In genomic region chr19:21227131-21227530, GRCm38 (mm10) we compare ENCODE assay signal across 10 mouse cellular contexts. TPM values are rescaled to one million over a fixed set of nuclear protein-coding genes. Genes with fewer than 3 reads are reported as not detected.
A peak's percentile ranks its signal among the peaks of the same experiment; 100 is the strongest.
DNase-seq lines count a peak whose midpoint lies in the region; ATAC-seq and TF ChIP-seq lines count a peak whose summit lies in the region.
"Had no signal": no experiment of that assay in that cellular context is flagged by ENCODE, and none has a peak within 500 bp of the region (broad histone marks: within the 10 kb centered on the region; RNA-seq: fewer than 3 reads in every experiment).

No protein-coding gene starts in this region.

- H3K36me3 ChIP-seq in heart, adult 2 months (ENCODE audit: control insufficient read depth, insufficient read depth, low read length): no peaks in the 10 kb centered on the region
- no peaks in the 10 kb centered on the region for H3K36me3 ChIP-seq in heart, embryonic 11.5 days (ENCODE audit: control insufficient read depth, insufficient read depth, low read length)
- no peaks in the 10 kb centered on the region for H3K36me3 ChIP-seq in C2C12 (ENCODE audit: control insufficient read depth, insufficient read depth)
- H3K36me3 ChIP-seq in forebrain, embryonic 15.5 days: no peaks in the 10 kb centered on the region
- no peaks in the 10 kb centered on the region for H3K36me3 ChIP-seq in hindbrain, embryonic 16.5 days (ENCODE audit: control insufficient read depth, insufficient read depth, low read length)
- H3K36me3 ChIP-seq: embryonic facial prominence, embryonic 12.5 days; neural tube, embryonic 12.5 days had no signal

- H3K4me1 ChIP-seq in heart, adult 2 months (ENCODE audit: control insufficient read depth, insufficient read depth, low read length): no peaks in the 10 kb centered on the region
- no peaks in the 10 kb centered on the region for H3K4me1 ChIP-seq in heart, embryonic 11.5 days (ENCODE audit: control insufficient read depth, insufficient read depth, low read length)
- no peaks in the 10 kb centered on the region for H3K4me1 ChIP-seq in forebrain, embryonic 15.5 days
- H3K4me1 ChIP-seq in hindbrain, embryonic 16.5 days (ENCODE audit: control insufficient read depth, insufficient read depth, low read depth, low read length): no peaks in the 10 kb centered on the region
- H3K4me1 ChIP-seq: embryonic facial prominence, embryonic 12.5 days; neural tube, embryonic 12.5 days had no signal

- H3K79me2 ChIP-seq in heart, adult 2 months (replicated peaks; ENCODE audit: control insufficient read depth, insufficient read depth, low read length): no peaks in the 10 kb centered on the region
- no peaks in the 10 kb centered on the region for H3K79me2 ChIP-seq in C2C12 (ENCODE audit: control insufficient read depth, insufficient read depth)

- no peak for TF ChIP-seq POLR2A in heart, adult 2 months (IDR thresholded peaks at IDR 0.05; ENCODE audit: insufficient read depth, low read depth, low read length)

- no peaks in the 10 kb centered on the region for H3K27me3 ChIP-seq in heart, adult 2 months (ENCODE audit: control insufficient read depth, insufficient read depth, low read length)
- no peaks in the 10 kb centered on the region for H3K27me3 ChIP-seq in heart, embryonic 11.5 days (ENCODE audit: control insufficient read depth, insufficient read depth, low read length)
- no peaks in the 10 kb centered on the region for H3K27me3 ChIP-seq in C2C12 (ENCODE audit: control insufficient read depth, insufficient read depth, insufficient read length)
- no peaks in the 10 kb centered on the region for H3K27me3 ChIP-seq in forebrain, embryonic 15.5 days
- H3K27me3 ChIP-seq in hindbrain, embryonic 16.5 days (replicated peaks; ENCODE audit: control insufficient read depth, insufficient read depth, low read length): no peaks in the 10 kb centered on the region
- H3K27me3 ChIP-seq: embryonic facial prominence, embryonic 12.5 days; neural tube, embryonic 12.5 days had no signal

- WGBS in heart, adult 2 months: 54% methylated on average over 4 of the region's 4 CpGs
- WGBS in heart, embryonic 11.5 days (ENCODE audit: insufficient replicate concordance): 74% methylated on average over 4 of the region's 4 CpGs
- WGBS in forebrain, embryonic 15.5 days: 62% methylated on average over 4 of the region's 4 CpGs
- 67% methylated on average over 4 of the region's 4 CpGs for WGBS in hindbrain, embryonic 16.5 days

- intact Hi-C loops in heart, adult 2 months (cut with DNase I): no loop called here

- DNase-seq in heart, adult 2 months: peak; percentile 17 to 28
- peak; percentile 12 to 23 for DNase-seq in cerebellum, postnatal 36 days
- peak; percentile 9 for DNase-seq in left cerebral cortex, adult 11 months (ENCODE audit: low spot score)
- DNase-seq in thymus, postnatal 4 days: no peak

- no peak overlapping the region for H3K4me2 ChIP-seq in heart, embryonic 11.5 days
- H3K4me2 ChIP-seq in forebrain, embryonic 15.5 days (replicated peaks): no peak overlapping the region
- H3K4me2 ChIP-seq in hindbrain, embryonic 16.5 days (ENCODE audit: low read length): no peak overlapping the region
- H3K4me2 ChIP-seq: embryonic facial prominence, embryonic 12.5 days; neural tube, embryonic 12.5 days had no signal

- no peak for TF ChIP-seq EP300 in heart, adult 2 months (IDR thresholded peaks at IDR 0.05; ENCODE audit: insufficient read depth, low read depth, low read length)

- H3K9me3 ChIP-seq in heart, embryonic 11.5 days (replicated peaks; ENCODE audit: control insufficient read depth, low read length): no peaks in the 10 kb centered on the region
- no peaks in the 10 kb centered on the region for H3K9me3 ChIP-seq in forebrain, embryonic 15.5 days
- no peaks in the 10 kb centered on the region for H3K9me3 ChIP-seq in hindbrain, embryonic 16.5 days (ENCODE audit: control insufficient read depth, low read length)
- H3K9me3 ChIP-seq: embryonic facial prominence, embryonic 12.5 days; neural tube, embryonic 12.5 days had no signal

- H3K79me3 ChIP-seq in C2C12 (ENCODE audit: low read depth): no peaks in the 10 kb centered on the region

- no peak for ATAC-seq in heart, embryonic 11.5 days (replicated peaks; ENCODE audit: insufficient number of reproducible peaks, low FRiP score, low TSS enrichment)
- ATAC-seq in forebrain, embryonic 15.5 days (replicated peaks): no peak
- ATAC-seq in hindbrain, embryonic 16.5 days: no peak

- H3ac ChIP-seq in C2C12 (ENCODE audit: control insufficient read depth, insufficient read length, low read depth): no peak overlapping the region

- no peak overlapping the region for H3K9ac ChIP-seq in heart, adult 2 months (ENCODE audit: low read depth, low read length)
- H3K9ac ChIP-seq in heart, embryonic 11.5 days (ENCODE audit: low read depth, low read length): no peak overlapping the region
- H3K9ac ChIP-seq in forebrain, embryonic 15.5 days (replicated peaks): no peak overlapping the region
- no peak overlapping the region for H3K9ac ChIP-seq in hindbrain, embryonic 16.5 days (ENCODE audit: low read depth, low read length)
- H3K9ac ChIP-seq: embryonic facial prominence, embryonic 12.5 days; neural tube, embryonic 12.5 days had no signal

- no peak overlapping the region for H3K4me3 ChIP-seq in heart, adult 2 months
- H3K4me3 ChIP-seq in heart, embryonic 11.5 days (ENCODE audit: low read depth, low read length): no peak overlapping the region
- no peak overlapping the region for H3K4me3 ChIP-seq in C2C12 (ENCODE audit: insufficient read depth, poor library complexity, severe bottlenecking)
- no peak overlapping the region for H3K4me3 ChIP-seq in forebrain, embryonic 15.5 days
- no peak overlapping the region for H3K4me3 ChIP-seq in hindbrain, embryonic 16.5 days (ENCODE audit: low read length)
- H3K4me3 ChIP-seq: embryonic facial prominence, embryonic 12.5 days; neural tube, embryonic 12.5 days had no signal

- H3K27ac ChIP-seq in heart, adult 2 months: no peak overlapping the region
- H3K27ac ChIP-seq in heart, embryonic 11.5 days (ENCODE audit: low read depth, low read length): no peak overlapping the region
- no peak overlapping the region for H3K27ac ChIP-seq in forebrain, embryonic 15.5 days (replicated peaks)
- no peak overlapping the region for H3K27ac ChIP-seq in hindbrain, embryonic 16.5 days (ENCODE audit: low read depth, low read length)
- H3K27ac ChIP-seq: embryonic facial prominence, embryonic 12.5 days; neural tube, embryonic 12.5 days had no signal

- TF ChIP-seq CTCF in heart, adult 2 months (IDR thresholded peaks at IDR 0.05): no peak
- no peak for TF ChIP-seq CTCF in C2C12 (IDR thresholded peaks at IDR 0.05; ENCODE audit: control insufficient read depth, insufficient read depth, insufficient read length)

TF ChIP-seq in C2C12, 6 proteins besides CTCF, POLR2A, EP300 and RAD21:
- TF ChIP-seq USF1 (IDR thresholded peaks at IDR 0.05; ENCODE audit: low read depth) (no peak), MAX (IDR thresholded peaks at IDR 0.05) (no peak), MYOG (IDR thresholded peaks at IDR 0.05; ENCODE audit: control insufficient read depth, extremely low read depth, insufficient read length) (no peak), FOSL1 (IDR thresholded peaks at IDR 0.05; ENCODE audit: insufficient read depth, low read length, poor library complexity, severe bottlenecking) (peak; percentile 81), MYOD1 (IDR thresholded peaks at IDR 0.05; ENCODE audit: control insufficient read depth, insufficient read length, low read depth) (peak; percentile 35), CEBPB (IDR thresholded peaks at IDR 0.05; ENCODE audit: low read depth) (peak; percentile 99)

RNA-seq across cellular contexts. Expression of gene Zfand5, which starts 44.9 kb away (rescaled TPM):
- total RNA-seq in heart, adult 2 months (2021): 100 to 1,000 TPM; 114 to 131 TPM
- polyA plus RNA-seq in heart, adult 2 months (2012; rRNA removed): 27.4 and 66.6 TPM in 2 replicates
- 100 and 101 TPM in 2 replicates for polyA plus RNA-seq in heart, embryonic 11.5 days (2014; fragmentation: Nextera tagmentation; extraction: Ambion mirVana)
- 22.7 TPM for polyA plus RNA-seq in C2C12 (2012; fragmentation: generic; extraction: Trizol)
- 153 and 164 TPM in 2 replicates for polyA plus RNA-seq in forebrain, embryonic 15.5 days (2015; fragmentation: Nextera tagmentation; extraction: Ambion mirVana)
- polyA plus RNA-seq in hindbrain, embryonic 16.5 days (2015; fragmentation: Nextera tagmentation; extraction: Ambion mirVana): 119 and 137 TPM in 2 replicates
